Mouse (Mus musculus) liver (tissue): Measurements from ENCODE around the gene Kif2a.

Source experiments
- DNase-seq: peaks from one replicate; pipeline ENCODE4 v3.0.0-alpha.2; 2020; ENCODE audit warnings: mixed read lengths

Gene Kif2a

DNA sequence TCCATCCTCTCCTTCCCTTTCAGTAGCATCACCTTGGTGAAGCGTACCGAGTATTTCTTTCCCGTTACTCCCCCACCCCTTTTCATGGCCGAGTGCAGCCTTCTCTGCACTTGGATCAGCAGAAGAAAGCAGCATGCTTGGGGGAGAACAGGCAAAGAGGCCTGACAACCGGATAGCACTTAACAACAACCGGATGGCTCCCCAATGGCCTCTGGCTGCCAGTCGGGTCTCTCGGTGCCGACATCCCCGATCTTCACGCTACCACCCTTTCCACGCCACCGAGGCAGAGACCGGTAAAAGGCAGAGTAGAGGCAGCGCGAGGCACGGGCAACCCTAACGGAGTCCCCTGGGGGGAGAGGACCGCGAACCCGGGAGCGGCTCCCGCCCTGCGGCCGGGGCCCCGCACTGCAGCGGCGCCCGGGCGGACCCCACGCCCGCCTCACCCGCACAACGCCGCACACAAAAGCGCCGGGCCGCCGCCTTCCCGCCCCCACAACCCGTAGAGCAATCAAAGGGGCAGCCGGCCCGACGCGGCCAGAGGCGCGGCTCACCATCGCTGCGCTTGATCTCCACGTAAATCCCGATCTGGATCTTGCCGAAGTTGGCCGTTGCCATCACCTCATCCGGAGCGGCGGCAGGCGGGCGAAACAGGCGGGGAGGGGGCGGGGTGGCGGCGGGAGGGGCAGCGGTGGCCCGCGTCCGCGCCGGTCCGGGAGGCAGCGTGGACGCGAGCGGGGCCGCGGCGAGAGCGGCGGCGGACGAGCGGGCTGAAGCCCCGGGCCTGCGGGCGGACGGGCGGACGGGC, at the start of gene Kif2a:
TSS of gene Kif2a (minus strand) at position 666 of the 805 bp plus-strand sequence.
- peak; percentile 66 for DNase-seq

DNA sequence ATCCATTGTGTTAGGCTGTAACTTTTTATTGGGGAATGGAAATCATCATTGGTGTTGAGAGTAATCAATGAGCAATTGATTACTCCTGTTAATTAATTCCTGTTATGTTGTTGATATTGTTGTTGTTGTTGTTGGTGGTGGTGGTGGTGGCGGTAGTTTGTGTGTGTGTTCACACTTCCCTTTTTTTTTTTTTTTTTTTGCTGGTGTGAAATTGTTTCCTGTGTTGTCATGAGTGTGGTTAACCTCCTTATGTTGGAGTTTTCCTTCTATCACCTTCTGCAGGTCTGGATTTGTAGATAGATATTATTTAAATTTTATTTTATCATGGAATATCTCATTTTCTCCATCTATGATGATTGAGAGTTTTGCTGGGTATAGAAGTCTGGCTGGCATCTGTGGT, 47.1 kb upstream of the Kif2a start:
- no peak for DNase-seq

GRCm38 (mm10) chr13:107065098-107065855, 43.4 kb upstream of the Kif2a start:
- DNase-seq, result peak; percentile 32

- peak; percentile 55 for DNase-seq
These were observed 42.3 kb upstream of the Kif2a start for GRCm38 (mm10) chr13:107064263-107064662.

DNA sequence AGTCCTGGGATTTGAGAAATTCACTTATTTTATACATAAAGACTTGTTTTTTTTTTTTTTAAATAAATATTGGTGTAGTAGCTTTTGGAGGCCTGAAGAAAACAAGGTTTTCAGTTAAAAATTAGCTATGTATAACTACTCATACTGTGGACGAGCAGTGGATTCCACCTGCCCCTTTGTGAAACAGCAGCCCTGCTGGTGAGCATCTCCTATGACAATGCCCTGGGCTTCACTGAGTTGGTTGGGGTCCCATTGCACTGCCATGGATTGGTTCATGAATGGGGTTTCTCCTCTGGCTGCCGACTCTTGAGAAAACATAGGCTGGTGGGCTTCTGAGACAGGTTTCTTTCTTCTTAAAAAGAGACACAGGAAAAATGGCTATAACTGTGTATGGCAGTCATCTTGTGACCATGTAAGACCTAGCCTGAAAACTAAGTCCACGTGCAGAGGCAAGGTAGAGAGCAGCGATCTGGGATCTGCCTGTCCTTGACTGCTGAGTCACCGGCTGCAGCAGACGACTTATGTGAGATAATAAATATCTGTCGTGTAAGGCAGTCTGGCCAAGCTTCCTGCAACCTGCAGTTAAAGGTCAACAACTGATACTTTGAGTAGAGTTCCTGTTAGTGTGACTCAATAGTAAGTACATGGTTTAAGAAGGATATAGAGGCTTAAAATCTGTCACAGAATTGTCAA, 41.3 kb upstream of the Kif2a start:
- peak; percentile 93 for DNase-seq

DNA sequence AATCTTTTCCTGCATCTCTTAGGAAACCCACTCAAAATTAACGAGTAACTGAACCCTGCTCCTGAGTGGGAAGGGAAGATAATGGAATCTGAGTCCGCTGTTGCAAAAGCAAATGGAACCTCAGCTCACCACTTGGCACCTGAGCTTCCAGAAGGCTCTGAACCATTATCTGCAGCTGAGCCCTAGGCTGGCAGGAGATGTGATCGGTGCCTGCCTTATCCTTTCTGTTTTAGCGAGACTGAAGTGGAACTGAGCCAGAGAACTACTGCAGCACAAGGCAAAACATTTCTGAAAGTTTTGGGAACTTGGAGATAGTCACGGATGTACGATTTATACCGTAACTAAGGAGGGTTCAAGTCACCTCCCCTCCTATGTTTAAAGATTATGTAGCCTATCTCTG, 38.2 kb upstream of the Kif2a start:
- no peak for DNase-seq

DNA sequence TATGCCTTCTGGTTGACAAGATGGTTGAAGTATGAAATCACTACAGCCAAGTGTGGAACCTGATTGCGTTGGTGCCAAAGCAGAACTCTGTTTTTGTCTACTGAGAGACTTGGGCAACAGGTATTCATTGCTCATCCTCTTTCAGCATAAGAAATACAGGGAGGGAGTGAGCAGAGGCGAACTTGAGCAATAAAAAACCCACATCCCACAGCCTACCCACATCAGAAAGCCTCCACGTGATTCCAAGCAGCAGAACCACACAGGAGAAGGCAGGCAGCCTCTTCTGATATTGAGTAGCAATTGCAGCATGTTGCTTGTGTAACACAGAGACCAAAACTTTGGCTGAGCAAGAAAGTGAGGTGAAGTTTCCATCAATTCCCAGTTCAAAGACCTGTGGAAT, 37.5 kb upstream of the Kif2a start:
- DNase-seq, result no peak

DNA sequence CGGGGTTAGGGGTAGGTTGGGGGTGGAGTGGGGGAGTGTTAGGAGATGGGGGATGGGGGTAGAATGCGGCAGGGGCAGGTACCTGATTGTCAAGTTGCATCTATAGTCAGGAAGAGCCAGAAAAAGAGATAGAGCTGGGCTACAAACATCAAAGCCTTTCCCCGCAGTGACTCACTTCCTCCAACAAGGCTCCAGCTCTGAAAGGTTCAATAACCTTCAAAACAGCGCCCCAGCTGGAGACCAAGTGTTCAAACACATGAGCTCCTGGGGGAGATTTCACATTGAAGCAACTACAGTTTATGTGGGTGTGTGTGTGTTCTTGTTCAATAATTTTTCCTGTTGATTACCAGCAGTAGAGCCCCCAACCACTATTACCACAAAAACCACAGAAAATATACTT, 34.4 kb upstream of the Kif2a start:
- peak; percentile 75 for DNase-seq

DNA sequence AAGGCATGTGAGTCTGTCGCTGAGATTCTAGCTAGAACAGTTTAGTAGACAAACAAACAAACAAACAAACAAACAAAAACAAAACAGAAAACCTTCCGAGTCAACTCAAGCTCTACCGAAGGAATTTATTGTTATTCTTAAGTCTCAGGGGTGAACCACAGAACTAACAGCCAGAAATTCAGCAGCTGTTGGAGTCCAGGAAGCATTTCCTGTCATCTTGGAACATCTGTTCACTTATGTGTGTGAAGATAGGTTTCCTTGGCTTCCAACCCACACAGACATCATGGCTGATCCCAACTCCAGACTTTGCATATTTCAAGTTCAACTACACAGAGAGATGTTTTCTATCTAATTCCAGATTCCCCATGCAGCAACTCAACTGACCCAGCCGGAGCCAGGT, 32.6 kb upstream of the Kif2a start:
- DNase-seq, result no peak

DNA sequence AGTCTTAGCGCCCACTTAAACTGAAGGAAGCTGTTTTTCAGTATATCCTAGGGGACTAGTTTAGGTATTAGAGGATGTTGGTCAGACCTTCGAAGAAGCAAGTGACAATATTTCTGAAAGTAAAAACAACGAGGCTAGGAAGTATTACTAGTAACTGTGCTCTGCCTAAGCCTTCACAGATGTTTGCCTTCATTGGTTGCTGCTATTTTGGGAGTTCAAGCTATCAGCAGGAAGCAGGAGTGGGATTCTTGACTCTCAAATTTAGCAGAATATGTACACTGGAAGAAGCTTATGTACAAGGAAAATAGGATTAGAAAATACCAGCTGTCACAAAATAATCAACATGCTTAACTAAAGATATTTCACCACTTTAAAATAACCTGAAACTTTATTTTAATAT, 29.4 kb upstream of the Kif2a start:
- DNase-seq, result no peak

GRCm38 (mm10) chr13:107044229-107044628, 22.3 kb upstream of the Kif2a start:
- no peak for DNase-seq

DNA sequence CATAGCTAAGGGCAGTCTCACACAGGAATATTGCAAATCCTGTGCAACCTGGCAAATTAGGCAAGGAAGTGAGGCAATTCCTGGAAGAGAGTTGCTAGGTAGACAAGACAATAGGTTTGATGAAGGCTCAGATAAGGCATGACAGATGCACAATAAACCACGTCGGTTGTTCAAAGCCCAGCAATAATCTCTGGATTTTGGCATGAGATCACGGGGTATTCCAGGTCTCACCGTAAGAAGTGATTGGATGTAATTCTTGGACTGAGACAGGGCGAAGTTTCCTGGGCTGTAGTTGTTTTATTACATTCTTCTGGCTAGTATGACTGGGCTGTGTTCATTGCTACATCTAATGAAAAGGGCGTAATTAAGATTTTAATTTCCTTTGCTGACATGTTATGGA, 20.6 kb upstream of the Kif2a start:
- DNase-seq, result no peak

GRCm38 (mm10) chr13:107039493-107039892, 17.6 kb upstream of the Kif2a start:
- no peak for DNase-seq

- DNase-seq, result no peak
These were observed 16.4 kb upstream of the Kif2a start for GRCm38 (mm10) chr13:107038346-107038745.

GRCm38 (mm10) chr13:107035511-107036113, 13.7 kb upstream of the Kif2a start:
- DNase-seq, result no peak

DNA sequence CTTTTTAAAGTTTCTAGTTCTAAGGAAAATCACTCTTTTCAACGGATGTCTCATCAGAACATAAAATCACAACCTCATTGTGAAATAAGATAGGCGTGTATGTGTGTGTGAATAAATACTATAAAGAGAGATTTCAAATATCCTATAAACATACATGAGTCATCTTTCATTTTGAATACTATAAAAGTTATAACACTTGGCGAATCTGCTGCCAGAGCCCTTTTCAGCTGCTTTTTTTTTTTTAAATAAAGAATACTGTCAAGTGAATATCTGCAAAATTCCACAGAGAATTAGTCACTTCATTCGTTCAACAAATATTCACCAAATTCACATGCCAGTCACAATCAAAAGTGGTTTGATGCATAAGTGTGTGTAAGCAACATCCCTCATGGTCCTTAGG, 13.2 kb upstream of the Kif2a start:
- no peak for DNase-seq

GRCm38 (mm10) chr13:107034028-107034920, 12.3 kb upstream of the Kif2a start:
- DNase-seq, result no peak

- no peak for DNase-seq
These were observed 9.3 kb upstream of the Kif2a start for GRCm38 (mm10) chr13:107031228-107031627.

- no peak for DNase-seq
These were observed 5.3 kb upstream of the Kif2a start for GRCm38 (mm10) chr13:107027218-107027617.

DNA sequence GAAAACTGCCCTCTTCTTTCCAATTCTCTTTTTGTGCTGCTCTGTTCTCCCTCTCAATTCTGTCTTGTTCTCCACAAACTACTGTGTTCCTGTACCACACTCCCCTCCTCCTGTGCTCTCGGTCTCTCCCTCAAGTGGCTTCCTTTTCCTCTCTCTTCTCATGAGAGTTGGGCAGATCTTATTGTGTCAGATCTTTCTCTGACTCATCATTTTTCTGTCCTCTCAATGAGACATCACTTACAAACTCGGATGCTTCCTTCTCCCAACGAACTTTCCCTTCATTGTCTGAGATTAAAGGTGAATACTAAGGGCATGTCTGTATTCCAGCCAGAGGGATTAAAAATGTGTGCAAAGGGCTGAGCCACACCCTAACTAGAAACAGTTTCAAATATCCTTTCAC, 3.7 kb upstream of the Kif2a start:
- DNase-seq, result no peak

- peak; percentile 91 for DNase-seq
These were observed 593 bp upstream of the Kif2a start for GRCm38 (mm10) chr13:107022266-107023171.
